Mouse (Mus musculus) left cerebral cortex, adult 9 months (tissue): ENCODE data around the gene Lipk.

ENCODE experiments used
- DNase-seq, 2 experiments: peaks; one replicate each; pipeline ENCODE4 v3.0.0; 2022; ENCODE audit warnings: low spot score in 2 of 2

Gene Lipk

GRCm38 (mm10) chr19:34008002-34008401, at the start of gene Lipk:
Lipk (plus strand) TSS chr19:34008290.
- DNase-seq = no peak

- no peak for DNase-seq
These were observed 47.2 kb upstream of the Lipk start, which contains the start of gene Lipf for GRCm38 (mm10) chr19:33960887-33961286. Lipf (plus strand) TSS chr19:33961187.

GRCm38 (mm10) chr19:33979007-33979406, 29.1 kb upstream of the Lipk start:
- peak in 1 of 2 experiments; percentile 9 for DNase-seq

GRCm38 (mm10) chr19:33983043-33983442, 25.0 kb upstream of the Lipk start:
- no peak for DNase-seq

- DNase-seq = no peak
These were observed 13.5 kb downstream of the Lipk start for GRCm38 (mm10) chr19:34021440-34022172.

GRCm38 (mm10) chr19:34022759-34023158, 14.7 kb downstream of the Lipk start:
- DNase-seq = no peak

GRCm38 (mm10) chr19:34039731-34040130, 31.6 kb downstream of the Lipk start:
- no peak for DNase-seq

GRCm38 (mm10) chr19:34043008-34043407, 34.9 kb downstream of the Lipk start:
- DNase-seq = no peak

GRCm38 (mm10) chr19:34049371-34050039, 41.4 kb downstream of the Lipk start:
- DNase-seq = no peak

GRCm38 (mm10) chr19:34051502-34051901, 43.4 kb downstream of the Lipk start:
- DNase-seq = no peak

GRCm38 (mm10) chr19:34063547-34063946, 55.5 kb downstream of the Lipk start:
- DNase-seq = no peak

- no peak for DNase-seq
These were observed 56.0 kb downstream of the Lipk start for GRCm38 (mm10) chr19:34064059-34064458.

GRCm38 (mm10) chr19:34066779-34067472, 58.8 kb downstream of the Lipk start, which contains the start of gene Lipn:
Lipn (plus strand) TSS chr19:34067358.
- no peak for DNase-seq

GRCm38 (mm10) chr19:34074239-34074638, 66.1 kb downstream of the Lipk start:
- DNase-seq = no peak

- DNase-seq = no peak
These were observed 70.0 kb downstream of the Lipk start for GRCm38 (mm10) chr19:34078130-34078529.

GRCm38 (mm10) chr19:34089011-34089680, 81.1 kb downstream of the Lipk start:
- no peak for DNase-seq

- DNase-seq = no peak
These were observed 87.3 kb downstream of the Lipk start for GRCm38 (mm10) chr19:34095381-34095780.

GRCm38 (mm10) chr19:34096228-34096627, 88.1 kb downstream of the Lipk start:
- no peak for DNase-seq
